Mouse (Mus musculus) liver, postnatal 0 days (tissue): ENCODE measurements around the gene Fam129a. TPM values are rescaled to one million over a fixed set of nuclear protein-coding genes. Genes with fewer than 3 reads are reported as not detected.
A peak's percentile ranks its signal among the peaks of the same experiment; 100 is the strongest.

Experiments used
- ATAC-seq: fragments of 200-750 bp; cut with Nextera tagmentation; 2 replicates; pipeline ENCODE4 v1.8.0; 2017; ENCODE audit warnings: mild to moderate bottlenecking, moderate library complexity
- DNase-seq: peaks from one replicate; pipeline ENCODE4 v3.0.0-alpha.2; 2016
- H3K27ac ChIP-seq: fragments of 300-500 bp; sonication (generic); 2 replicates; pipeline ENCODE4 v1.5.1; 2014; ENCODE audit warnings: antibody characterized with exemption, moderate library complexity, mild to moderate bottlenecking, low read depth
- H3K27me3 ChIP-seq: fragments of 300-500 bp; sonication (generic); 2 replicates; pipeline ENCODE4 v1.6.1; 2014; ENCODE audit warnings: low read length, control low read depth, mixed read lengths; ENCODE audit not compliant: insufficient read depth
- H3K36me3 ChIP-seq: fragments of 300-500 bp; sonication (generic); replicated peaks from 2 replicates; pipeline ENCODE4 v1.6.1; 2014; ENCODE audit warnings: mild to moderate bottlenecking, control low read depth, low read length, moderate library complexity, mixed read lengths; ENCODE audit not compliant: insufficient read depth
- H3K4me1 ChIP-seq: fragments of 300-500 bp; sonication (generic); 2 replicates; pipeline ENCODE4 v1.6.1; 2014; ENCODE audit warnings: antibody characterized with exemption, mild to moderate bottlenecking, control low read depth; ENCODE audit not compliant: insufficient read depth
- H3K4me2 ChIP-seq: fragments of 300-500 bp; sonication (generic); 2 replicates; pipeline ENCODE4 v1.6.1; 2014; ENCODE audit warnings: low read depth, mild to moderate bottlenecking, low read length, moderate library complexity, mixed read lengths
- H3K4me3 ChIP-seq: fragments of 300-500 bp; sonication (generic); 2 replicates; pipeline ENCODE4 v1.5.1; 2014; ENCODE audit warnings: low read depth, low read length
- H3K9ac ChIP-seq: fragments of 300-500 bp; sonication (generic); replicated peaks from 2 replicates; pipeline ENCODE4 v1.6.1; 2014; ENCODE audit warnings: mild to moderate bottlenecking, moderate library complexity
- H3K9me3 ChIP-seq: fragments of 300-500 bp; sonication (generic); 2 replicates; pipeline ENCODE4 v1.6.1; 2016; ENCODE audit warnings: mild to moderate bottlenecking, control low read depth, low read length, mixed read lengths
- CTCF ChIP-seq: sonication (generic); IDR thresholded peaks from 2 replicates; pipeline ENCODE4 v1.5.1; 2016; ENCODE audit warnings: antibody characterized with exemption, low read depth
- EP300 ChIP-seq: IDR thresholded peaks from 2 replicates; pipeline ENCODE4 v1.6.1; 2016; ENCODE audit warnings: antibody characterized with exemption, low read depth, mild to moderate bottlenecking
- WGBS: fragments of 180-500 bp; shearing (Covaris S2); extraction: QIAGEN DNeasy Blood & Tissue Kit; methylation state at CpG from one replicate; pipeline ENCODE4 v1.1.7; 2014; ENCODE audit not compliant: insufficient replicate concordance; 5-methylcytosine and 5-hydroxymethylcytosine counted together
- polyA plus RNA-seq: library from polyadenylated mRNA; unstranded; fragments of >200 nt; fragmentation: Nextera tagmentation; extraction: Ambion mirVana; gene quantifications from 2 replicates; pipeline ENCODE4 v1.2.1, GENCODE M21; 2015

Gene Fam129a
- polyA plus RNA-seq, 1 experiment from 2014 or later, result 11.5 TPM

- 68% methylated on average over 7 of the region's 7 CpGs for WGBS
- no peak overlapping the region for H3K4me2 ChIP-seq
- H3K27ac ChIP-seq, result no peak overlapping the region
- ATAC-seq (no peak), DNase-seq (no peak)
- no peaks in the 10 kb centered on the region for H3K9me3 ChIP-seq
- H3K4me1 ChIP-seq, result no peaks in the 10 kb centered on the region
- H3K4me3 ChIP-seq, result no peak overlapping the region
- TF ChIP-seq EP300 (no peak), CTCF (no peak)
- H3K27me3 ChIP-seq, result no peaks in the 10 kb centered on the region
- H3K36me3 ChIP-seq, result 0 out of 2 replicates have a peak, but pooled peaks cover 11% of the 10 kb centered on the region
- no peak overlapping the region for H3K9ac ChIP-seq
Observed at GRCm38 (mm10) chr1:151696751-151697150, 125.8 kb downstream of the Fam129a start.

- ATAC-seq, result no peak
- 82% methylated on average over 7 of the region's 7 CpGs for WGBS
- H3K9me3 ChIP-seq, result no peaks in the 10 kb centered on the region
Observed at GRCm38 (mm10) chr1:151697901-151698641, 127.1 kb downstream of the Fam129a start.

DNA sequence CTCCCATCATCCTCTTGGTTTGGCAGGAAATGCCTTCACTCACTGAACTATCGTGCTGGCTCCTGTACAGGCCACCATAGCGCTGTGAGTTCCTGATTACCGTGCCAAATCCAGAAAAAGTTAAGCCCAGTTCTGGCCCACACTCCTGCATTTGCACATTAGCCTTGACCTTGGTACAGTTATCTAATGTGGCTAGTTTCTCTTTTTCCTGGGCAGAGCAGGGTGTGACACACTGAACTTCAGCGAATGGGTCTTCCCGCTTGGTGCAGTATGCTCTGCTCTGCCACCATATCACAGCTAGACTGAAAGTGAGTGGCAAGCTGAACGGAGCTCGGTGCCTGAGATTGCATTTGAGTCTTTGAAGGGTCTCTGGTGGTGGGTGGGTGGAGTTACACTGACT, 128.4 kb downstream of the Fam129a start:
- H3K27ac ChIP-seq, result no peak overlapping the region
- no peaks in the 10 kb centered on the region for H3K4me1 ChIP-seq
- no peaks in the 10 kb centered on the region for H3K27me3 ChIP-seq
- H3K4me3 ChIP-seq, result no peak overlapping the region
- H3K36me3 ChIP-seq, result peaks cover 16% of the 10 kb centered on the region; the same call in 1 of the 2 replicates
- 69% methylated on average over 7 of the region's 7 CpGs for WGBS
- DNase-seq (no peak), ATAC-seq (peak; percentile 27; the same call in 1 of the 2 replicates)
- H3K4me2 ChIP-seq, result no peak overlapping the region
- H3K9me3 ChIP-seq, result no peaks in the 10 kb centered on the region
- H3K9ac ChIP-seq, result no peak overlapping the region
- TF ChIP-seq EP300, result no peak
- TF ChIP-seq CTCF, result no peak

More at GRCm38 (mm10) chr1:151697901-151698641, 127.1 kb downstream of the Fam129a start:
- Histone ChIP-seq H3K27ac (no peak overlapping the region), H3K4me2 (no peak overlapping the region), H3K36me3 (0 out of 2 replicates have a peak, but pooled peaks cover 11% of the 10 kb centered on the region), H3K4me3 (no peak overlapping the region), H3K4me1 (no peaks in the 10 kb centered on the region), H3K9ac (no peak overlapping the region), H3K27me3 (no peaks in the 10 kb centered on the region)
- DNase-seq, result no peak
- TF ChIP-seq EP300, result no peak
- TF ChIP-seq CTCF, result no peak

GRCm38 (mm10) chr1:151702816-151703215, 131.8 kb downstream of the Fam129a start:
- Histone ChIP-seq H3K4me1 (no peaks in the 10 kb centered on the region), H3K27ac (no peak overlapping the region), H3K9me3 (no peaks in the 10 kb centered on the region), H3K9ac (no peak overlapping the region), H3K36me3 (peaks cover 14% of the 10 kb centered on the region; the same call in 1 of the 2 replicates), H3K4me3 (no peak overlapping the region), H3K4me2 (no peak overlapping the region), H3K27me3 (no peaks in the 10 kb centered on the region)
- peak; percentile 46; the same call in 1 of the 2 replicates for TF ChIP-seq CTCF
- TF ChIP-seq EP300, result no peak
- DNase-seq (no peak), ATAC-seq (no peak)
- WGBS, result 57% methylated on average over 1 of the region's 1 CpGs

DNA sequence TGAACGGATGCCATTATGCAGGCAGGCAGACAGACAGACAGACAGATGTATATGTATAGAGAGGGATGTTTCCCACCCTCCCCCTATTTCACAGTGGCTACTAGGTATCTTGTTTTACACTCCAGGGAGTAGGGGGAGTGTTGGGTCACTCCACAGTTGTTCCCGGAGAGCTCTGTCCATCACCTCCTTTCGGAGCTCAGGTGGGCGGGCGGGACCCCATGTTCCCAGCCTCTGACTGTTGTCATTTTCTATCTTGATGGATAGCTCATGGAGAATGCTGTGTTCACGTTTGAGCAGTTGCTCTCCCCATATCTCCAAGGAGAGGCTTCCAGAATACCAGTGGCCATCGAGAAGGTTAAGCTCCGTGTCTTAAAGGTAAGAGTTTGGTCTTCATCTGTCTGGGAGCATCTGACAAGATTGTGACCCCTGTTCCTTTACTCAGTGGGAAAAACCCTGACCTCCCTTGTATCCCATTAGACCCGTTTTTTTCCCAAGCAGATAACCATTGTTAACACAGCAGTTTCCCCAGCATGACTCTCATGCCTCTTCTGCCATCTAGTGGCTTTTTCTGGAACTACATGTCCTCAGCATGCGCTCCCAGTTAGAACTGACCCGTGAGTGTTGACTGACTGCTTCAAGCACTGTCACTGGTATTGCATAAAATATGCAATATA, 134.9 kb downstream of the Fam129a start:
- H3K4me1 ChIP-seq, result peaks cover 8% of the 10 kb centered on the region
- TF ChIP-seq CTCF (peak; percentile 98), EP300 (no peak)
- H3K4me2 ChIP-seq, result no peak overlapping the region
- no peak overlapping the region for H3K4me3 ChIP-seq
- H3K36me3 ChIP-seq, result peaks cover 11% of the 10 kb centered on the region; the same call in 1 of the 2 replicates
- DNase-seq (peak; percentile 81), ATAC-seq (peak; percentile 64)
- no peak overlapping the region for H3K27ac ChIP-seq
- WGBS, result 38% methylated on average over 11 of the region's 11 CpGs
- no peaks in the 10 kb centered on the region for H3K9me3 ChIP-seq
- H3K27me3 ChIP-seq, result no peaks in the 10 kb centered on the region
- no peak overlapping the region for H3K9ac ChIP-seq

DNA sequence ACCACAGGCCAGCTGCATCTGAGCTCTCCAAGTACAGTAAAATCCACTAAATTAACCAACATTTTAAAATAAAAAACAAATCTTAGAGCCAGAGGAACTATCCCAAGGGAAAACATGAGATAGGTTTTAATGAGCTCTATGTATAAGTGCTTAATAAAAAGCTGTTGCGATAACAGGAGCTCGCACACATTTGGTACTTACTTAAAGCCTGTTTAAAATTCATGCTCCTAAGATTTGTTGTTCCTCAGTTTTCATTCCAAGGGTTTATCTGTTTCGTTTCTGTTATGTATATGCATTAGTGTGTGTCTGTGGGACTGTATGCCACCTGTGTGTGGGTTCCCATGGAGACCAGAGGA, 135.4 kb downstream of the Fam129a start:
- no peak overlapping the region for H3K27ac ChIP-seq
- H3K36me3 ChIP-seq, result peaks cover 11% of the 10 kb centered on the region; the same call in 1 of the 2 replicates
- WGBS, result 78% methylated on average over 3 of the region's 3 CpGs
- ATAC-seq (no peak), DNase-seq (no peak)
- TF ChIP-seq CTCF (no peak), EP300 (no peak)
- H3K4me1 ChIP-seq, result peaks cover 13% of the 10 kb centered on the region
- no peaks in the 10 kb centered on the region for H3K27me3 ChIP-seq
- H3K4me2 ChIP-seq, result no peak overlapping the region
- H3K4me3 ChIP-seq, result no peak overlapping the region
- H3K9ac ChIP-seq, result no peak overlapping the region
- H3K9me3 ChIP-seq, result no peaks in the 10 kb centered on the region
